Mouse (Mus musculus): Measurements from ENCODE around the gene A030005K14Rik.

The A030005K14Rik gene

DNA sequence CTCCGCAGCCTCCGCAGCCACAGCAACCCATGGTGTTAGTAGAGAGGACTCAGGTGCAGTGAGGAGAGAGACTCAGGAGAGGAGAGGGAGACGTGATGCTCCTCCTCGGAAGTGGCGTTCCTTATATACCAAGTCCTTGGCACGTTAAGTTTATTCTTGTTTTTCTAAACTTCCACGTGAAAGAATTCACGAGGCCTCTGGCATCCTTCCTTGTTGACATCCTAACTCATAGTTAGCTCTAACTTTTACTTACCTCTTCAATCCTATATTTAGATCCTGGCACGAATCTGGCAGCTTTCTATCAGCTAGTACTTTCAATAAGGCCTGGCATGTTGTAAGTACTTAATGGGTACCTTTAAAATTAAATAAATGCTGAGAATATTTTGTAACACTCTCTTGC, at the start of gene A030005K14Rik:
Gene A030005K14Rik, minus strand, starts transcription at position 101 of the 400 bp plus-strand sequence.
- DNase-seq, result no peak

DNA sequence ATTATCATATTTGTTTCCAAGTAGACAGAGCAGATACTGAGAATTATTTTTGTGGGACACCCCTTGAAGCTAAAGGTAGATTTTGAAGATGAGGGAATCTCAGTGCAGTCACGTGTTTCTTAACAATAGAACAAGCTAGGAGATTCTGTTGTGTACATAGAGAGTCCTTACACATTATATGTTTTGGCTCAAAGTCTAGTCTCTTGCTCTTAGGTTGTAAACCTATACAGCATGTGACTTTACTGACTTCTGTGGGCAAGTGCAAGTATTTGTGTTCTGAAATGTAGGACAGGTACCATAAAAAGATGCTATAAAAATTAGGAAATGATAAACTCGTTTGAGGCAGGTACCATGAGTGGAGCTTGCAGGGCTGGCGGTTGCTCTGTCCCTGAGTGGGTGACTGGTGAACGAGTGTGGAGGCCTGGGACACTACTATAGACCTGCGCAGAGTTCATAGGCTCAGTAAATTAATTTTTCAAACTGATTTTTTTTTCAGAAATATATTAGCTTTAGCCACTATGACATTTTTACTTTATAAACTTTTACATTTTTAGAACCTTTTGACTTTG, 48.3 kb upstream of the A030005K14Rik start:
- DNase-seq, result no peak

DNA sequence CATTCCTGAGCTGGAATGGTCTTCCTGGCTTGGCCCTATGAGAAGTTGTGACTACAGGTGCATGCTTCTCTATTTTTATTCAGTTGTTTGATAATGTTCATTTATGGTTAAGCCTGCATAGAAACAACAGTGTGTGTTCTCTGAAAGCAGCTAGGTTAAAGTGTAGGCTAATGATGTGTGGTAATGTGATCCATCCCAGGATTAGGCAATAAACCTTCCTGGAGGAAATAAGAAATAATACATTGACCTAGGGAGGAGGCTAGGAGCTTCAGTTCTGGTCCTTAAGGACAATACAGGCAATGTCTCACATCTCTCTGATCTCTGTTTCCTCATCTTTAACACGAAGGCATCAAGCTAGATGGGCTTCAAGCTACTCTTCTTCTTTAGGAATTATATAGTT, 46.3 kb upstream of the A030005K14Rik start:
- no peak for DNase-seq

DNA sequence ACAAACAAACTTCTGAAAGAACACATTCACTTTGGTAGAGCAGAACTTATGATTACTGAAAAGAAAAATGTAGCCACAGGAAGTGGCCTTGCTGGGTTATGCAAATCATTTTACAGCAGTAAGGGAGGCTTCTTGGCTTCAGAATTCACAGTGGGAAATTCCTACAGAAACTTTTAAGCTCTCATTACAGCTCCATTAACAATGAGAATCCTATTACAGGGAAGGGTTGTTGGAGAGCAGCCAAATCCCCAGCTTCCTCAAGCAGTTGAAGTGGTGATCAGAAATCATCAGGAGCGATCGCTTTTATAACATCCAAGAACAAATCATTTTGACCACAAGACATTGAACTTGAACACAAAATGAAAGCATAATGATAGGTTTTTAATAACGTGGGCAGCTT, 42.7 kb upstream of the A030005K14Rik start:
- DNase-seq, result no peak

DNA sequence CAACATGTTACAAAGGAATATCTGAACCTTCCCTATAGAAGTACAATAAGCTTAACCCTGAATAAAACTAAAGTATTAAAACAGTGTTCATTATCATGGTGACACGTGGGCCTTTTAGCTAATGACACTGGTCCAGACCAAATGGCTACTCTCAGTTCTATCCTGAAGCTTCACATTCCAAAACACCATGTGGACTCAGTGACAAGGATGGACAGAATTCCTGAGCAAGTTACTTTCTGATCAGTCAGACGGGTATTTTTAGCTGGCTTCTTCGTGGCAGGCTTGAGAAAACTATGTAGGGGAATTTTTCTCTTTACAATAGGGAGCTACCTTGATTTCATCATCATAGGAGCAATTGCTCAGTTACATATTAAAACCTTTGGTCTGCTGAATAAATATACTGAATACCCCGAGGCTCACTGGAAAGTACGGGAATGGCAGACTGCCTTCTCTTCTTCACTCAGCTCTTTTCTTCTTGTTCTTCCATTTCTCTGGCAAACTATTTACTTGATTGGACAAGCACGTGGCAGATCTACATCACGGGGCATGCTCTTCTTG, 40.5 kb upstream of the A030005K14Rik start:
- DNase-seq, result no peak

DNA sequence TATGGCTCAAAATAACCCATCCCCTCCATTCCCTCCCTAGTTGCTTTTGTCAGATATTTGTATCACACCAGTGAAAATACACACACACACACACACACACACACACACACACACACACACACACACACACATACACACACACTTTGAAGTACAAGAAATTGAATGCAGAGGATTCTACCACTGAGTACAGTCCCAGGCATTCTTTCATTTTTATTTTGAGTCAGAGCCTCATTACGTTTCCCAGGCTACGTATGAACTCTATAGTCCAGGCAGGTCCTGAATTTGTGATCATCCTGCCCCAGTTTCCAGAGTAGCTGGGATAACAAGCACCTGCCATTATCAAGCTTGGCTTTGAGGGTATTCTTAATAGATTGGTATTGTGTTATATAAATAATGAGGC, 40.0 kb upstream of the A030005K14Rik start:
- DNase-seq, result no peak

DNA sequence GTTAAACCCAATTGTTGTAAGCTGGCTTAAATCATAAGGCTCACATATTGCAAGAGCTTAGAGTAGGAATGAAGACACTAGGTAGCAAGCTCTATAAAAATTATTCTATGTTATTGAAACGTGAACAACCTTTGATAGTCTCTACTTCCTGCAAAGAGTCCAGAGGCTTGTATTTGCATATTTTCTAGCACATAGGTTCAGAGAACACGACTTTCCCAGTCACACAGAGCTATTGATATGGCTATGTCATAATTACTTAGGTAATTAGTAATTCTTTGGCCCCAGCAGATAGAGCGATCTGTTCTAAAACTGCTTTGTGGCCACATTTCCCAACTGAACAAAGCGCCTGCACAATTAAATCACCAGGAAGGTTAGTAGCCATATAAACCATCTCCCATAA, 37.8 kb upstream of the A030005K14Rik start:
- no peak for DNase-seq

DNA sequence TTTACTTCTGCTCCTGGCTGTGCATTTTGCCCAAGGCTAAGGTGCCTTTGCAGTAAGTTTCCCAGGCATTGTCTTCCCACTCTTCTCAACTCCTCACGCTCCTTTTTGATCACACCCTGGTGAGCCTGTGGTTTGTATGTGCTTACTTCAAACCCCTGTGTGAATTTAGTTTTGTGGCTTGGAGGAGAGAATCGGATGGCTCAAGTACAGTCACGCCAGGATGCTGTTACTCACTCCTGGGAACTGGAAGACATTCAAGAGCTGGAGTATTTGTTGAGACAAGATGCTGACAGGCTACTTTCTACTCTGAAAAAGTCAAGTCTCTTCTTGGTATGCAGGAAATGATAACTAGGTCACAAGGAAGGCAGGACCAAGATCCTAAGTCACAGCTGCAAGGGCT, 32.1 kb upstream of the A030005K14Rik start:
- no peak for DNase-seq

DNA sequence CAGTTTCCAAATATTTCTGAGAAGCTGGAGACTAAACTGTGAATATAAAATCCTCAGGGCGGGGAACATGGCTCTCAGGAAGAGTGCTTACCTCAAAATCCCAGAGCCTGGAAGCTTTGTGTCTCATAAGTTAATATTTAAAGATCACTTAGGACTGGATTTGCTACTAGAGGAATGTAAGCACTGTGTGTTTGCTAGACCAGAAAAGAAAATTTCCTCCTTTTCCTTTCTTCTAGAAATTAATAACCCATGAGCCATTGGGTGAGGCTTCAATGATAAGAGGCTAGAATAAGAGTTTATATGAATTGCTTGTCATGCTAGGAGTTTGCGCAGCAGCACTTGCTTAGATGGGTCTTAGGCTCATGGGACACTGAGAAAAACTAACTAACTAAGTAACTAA, 25.6 kb upstream of the A030005K14Rik start:
- no peak for DNase-seq

DNA sequence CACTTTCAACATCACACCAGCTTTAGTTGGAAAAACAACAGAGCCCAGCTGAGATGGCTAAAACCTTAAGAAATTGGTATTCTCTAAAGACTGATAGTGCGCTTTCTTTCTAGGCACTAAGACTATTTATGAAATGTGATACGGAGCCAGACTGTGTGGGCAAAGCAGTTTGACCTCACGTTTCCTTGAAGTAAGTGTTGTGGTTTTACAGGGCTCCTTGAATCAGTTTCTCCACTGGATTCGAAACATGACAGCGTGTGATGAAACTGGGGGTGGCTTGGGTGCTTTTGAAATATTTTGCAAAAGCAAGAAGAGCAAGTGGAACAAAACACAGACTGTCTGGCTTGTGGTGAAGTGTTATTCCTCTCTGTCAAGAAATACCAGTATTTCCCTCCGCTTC, 17.8 kb upstream of the A030005K14Rik start:
- DNase-seq, result no peak

DNA sequence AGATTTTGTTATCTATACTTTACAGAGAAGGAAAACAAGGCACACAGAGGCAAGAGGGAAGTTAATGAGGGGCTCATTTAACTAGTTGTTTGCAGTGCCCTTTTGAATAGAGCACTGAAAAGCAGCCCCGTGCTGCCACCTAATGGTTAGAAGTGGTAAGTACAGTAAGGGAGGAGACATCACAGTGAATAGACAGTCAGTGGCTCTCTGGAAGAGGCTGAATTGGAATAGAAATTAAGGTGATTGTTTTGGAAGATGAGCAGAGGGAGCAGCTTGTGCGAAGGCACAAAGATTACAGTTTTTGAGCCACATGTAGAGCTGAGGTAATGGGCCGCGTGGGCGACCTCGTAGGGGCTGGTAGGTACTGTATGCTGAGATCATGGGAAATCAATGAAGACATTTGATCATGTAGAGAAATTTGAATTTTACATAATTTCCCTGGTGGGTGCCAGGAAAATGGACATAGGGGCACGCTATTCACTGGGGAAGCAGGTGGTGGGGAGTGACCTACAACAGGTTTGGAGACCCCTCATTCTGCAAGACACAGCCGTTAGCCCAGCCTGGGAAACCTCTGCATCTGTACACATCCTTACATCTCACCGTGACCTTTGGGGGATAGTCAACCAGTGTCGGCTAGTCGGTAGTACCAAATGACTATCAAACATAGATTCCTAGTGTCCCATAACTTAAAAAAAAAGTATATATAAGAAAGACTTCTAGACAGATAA, 17.2 kb upstream of the A030005K14Rik start:
- DNase-seq, result no peak

DNA sequence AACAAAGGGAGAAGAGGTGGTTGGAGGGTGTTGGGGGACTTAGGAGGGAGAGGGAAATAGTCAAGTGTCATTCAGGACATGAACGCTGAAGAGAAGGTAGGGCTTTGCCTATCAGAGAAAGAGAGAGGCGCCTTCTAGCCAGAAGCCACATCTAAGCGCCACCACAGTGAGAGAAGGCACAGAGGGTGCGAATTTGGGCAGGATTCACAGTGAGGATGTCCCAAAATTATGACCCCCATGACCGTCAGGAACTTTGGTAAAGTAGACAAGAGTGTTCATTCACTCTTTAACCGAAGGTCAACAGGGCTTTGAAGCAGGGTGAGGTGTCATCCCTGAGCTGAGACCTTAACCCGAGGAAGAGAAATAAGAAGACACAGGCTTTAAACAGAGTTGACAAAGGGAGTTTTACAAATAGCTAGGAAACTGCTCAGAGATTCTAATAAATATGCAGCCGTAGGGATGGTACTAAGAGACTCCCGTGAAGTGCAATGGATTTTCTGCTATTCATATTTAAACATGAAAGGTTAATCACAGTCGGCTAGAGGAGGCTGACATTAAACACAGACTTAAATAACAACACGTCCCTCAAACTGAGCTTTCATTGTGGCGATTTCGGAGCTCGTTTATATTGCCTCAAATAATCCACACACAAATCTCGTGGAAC, 16.5 kb upstream of the A030005K14Rik start:
- no peak for DNase-seq

DNA sequence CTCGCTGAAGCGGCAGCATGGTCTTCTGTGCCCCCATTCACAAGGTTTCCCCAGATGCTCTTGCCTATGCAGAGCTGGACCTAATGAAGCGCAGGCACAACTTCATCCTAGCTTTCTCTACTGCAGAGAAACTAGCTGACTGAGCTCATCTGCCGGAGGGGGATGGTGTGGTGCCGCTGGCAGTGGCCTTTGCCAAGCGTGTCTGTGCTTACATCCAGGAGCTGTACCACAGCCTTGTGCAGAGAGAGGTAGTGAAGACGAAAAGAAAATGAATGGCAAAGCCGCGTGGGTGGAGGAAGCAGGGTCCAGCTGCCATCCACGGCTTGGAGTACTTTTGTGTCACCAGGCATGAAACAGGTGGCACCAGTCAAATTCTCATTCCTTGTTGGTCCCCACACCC, 8.0 kb upstream of the A030005K14Rik start:
- DNase-seq, result no peak

DNA sequence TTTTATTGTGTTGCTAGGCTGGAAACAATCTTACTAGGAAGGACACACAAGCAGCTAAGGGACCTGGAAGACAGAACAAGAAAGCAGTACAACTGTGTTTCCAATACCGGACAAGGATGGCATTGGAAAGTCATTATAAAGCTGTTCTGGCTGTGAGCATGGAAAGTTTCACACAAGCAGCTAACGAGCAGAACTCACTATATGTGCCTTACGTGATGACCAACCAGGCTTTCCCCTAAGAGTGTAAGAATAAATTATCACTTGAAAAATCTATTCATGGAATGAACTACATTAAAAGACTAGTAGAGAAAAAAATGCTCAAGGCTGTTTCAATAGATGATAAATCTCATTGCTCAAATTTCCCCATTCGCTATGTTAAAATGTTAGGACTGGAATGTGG, 7.4 kb upstream of the A030005K14Rik start:
- no peak for DNase-seq

DNA sequence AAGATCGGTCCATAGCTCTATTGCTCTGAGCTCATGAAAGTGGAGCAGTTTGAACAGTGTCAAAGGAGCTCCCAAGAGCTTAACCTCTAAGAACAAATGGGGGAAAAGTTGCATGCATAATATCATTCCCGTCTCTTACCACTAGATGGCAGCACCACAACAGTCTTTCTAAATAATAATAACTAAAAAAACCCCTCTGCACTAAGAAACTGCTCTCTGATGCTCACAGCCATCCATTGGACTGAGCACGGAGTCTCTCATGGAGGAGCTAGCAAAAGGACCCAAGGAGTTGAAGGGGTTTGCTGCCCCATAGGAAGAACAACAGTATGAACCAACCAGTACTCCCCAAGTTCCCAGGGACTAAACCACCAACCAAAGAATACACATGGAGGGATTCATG, 5.7 kb upstream of the A030005K14Rik start:
- DNase-seq, result no peak

DNA sequence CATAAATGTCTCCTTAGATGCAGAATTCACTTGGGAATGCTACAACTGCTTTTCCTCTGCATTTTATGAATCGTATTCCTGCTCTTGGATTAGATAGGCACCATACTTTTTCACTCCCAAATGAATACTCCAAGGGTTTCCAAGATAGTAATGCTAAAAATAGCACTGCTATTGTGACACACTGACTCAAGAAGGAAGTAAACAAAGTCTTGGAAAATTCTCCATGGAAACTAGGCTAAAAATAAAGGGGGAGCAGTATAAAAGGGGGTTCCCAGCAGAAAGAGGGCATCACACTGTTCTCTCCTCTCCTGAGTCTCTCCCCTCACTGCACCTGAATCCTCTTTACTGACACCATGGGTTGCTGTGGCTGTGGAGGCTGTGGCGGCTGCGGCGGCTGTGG, 1.5 kb upstream of the A030005K14Rik start, which contains the start of gene Krtap28-13:
Gene Krtap28-13, plus strand, starts transcription at position 288 of the 400 bp plus-strand sequence.
- no peak for DNase-seq

DNA sequence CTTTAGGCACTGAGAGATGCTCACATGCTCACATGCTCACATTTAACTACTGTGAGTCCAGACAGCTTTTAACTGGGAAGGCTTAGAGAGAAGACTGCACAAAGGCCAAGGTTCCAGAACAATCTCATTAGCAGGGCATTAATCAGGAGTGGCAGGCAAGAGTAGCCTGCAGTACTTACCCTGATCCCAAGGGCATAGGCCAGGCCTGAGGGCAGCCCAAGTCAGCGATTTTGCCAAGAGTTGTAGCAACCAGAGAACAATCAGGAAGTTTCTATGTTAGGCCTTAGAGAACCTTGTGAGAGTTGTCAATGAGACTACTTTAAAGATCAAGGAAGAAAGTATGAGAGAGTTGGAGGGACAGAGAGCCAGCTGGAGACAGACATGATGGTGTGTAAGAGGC, 697 bp downstream of the A030005K14Rik start:
- DNase-seq, result no peak

DNA sequence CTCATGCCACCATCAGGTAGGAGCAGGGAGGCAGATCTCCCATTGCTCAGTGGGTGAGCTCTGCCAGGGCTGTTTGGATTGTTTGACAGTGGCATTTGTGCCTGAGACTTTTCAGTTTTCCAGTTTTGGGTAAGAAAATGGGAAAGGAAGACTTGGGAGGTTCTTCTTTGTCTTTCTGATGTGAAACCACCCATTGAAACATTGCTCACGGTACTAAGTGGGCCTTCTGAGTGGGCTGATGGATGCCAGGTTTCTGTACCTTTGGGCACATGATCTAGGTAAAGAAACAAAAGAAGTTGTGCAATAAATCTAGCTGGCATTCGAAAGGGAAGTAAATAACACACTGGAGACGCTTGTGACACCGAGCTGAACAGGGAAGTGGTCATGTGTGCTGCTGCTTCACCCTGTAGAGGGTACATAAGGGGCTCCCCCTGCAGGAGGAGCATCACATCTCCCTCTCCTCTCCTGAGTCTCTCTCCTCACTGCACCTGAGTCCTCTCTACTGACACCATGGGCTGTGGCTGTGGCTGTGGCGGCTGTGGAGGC, 14.2 kb downstream of the A030005K14Rik start, which contains the start of gene Gm47969:
Gene Gm47969, plus strand, starts transcription at position 51 of the 546 bp plus-strand sequence.
- no peak for DNase-seq

DNA sequence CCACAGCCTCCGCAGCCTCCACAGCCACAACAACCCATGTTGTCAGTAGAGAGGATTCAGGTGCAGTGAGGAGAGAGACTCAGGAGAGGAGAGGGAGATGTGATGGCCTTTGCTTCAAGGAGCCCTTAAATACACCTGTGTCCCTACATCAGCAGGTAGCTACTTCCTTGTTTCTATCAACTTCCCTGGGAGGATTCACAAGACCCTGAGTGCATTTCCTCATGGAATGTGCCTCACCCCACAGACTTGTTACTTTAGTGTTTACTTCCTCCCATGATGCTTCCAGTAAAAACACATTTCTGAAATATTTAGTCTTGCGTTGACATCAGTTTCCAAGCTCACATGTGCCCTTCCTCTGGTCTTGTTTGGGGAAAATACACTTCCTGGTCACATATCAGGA, 16.8 kb downstream of the A030005K14Rik start, which contains the start of gene Krtap28-10:
Gene Krtap28-10, minus strand, starts transcription at position 101 of the 400 bp plus-strand sequence.
- no peak for DNase-seq

DNA sequence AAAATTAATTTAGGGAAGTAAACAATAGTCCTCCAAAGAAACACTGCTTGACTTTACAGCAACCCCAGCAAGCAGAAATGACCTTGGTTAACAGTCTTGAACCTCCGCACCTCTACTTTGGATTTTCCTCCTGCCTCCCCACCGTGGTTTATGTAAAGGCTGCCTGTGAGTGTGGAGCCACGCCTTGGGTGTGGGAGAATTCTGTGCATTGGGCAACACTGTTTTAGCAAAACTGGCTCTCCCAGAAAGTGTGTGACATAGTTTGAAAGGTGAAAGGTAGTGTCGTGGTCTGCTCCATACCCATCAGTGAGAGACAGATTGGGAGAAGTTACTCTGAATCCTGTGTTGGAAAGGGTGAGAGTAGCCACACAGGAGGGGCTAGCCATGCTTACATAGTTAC, 20.1 kb downstream of the A030005K14Rik start:
- DNase-seq, result no peak

DNA sequence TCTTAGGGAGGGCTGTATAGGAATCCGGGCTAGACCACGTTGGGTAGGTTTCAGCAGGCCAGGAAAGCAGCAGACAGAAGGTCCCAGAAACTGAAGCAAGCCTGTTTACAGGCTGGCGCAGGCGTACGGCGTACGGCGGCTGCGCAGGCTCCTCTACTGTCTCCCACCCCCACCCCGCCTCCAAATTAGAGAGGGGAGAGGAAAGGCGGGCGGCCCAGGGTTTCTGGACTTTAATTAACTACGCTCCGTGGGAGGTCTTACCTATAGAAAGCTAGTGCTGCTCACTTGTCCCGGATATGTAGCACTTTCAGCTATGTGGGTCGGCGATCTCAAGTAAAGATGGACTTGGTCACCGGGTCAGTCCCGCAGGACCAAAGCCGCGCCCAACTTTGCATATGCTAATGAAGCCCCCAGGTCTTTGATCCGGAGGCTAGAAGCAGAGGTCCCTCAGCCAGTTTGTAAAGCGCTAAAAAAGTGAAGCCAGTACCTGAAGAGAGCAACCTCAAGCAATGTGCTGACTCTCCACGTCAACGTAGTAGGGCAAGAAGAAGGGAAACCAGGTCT, 21.0 kb downstream of the A030005K14Rik start, which contains the start of gene Slc19a3:
Gene Slc19a3, minus strand, starts transcription at position 340 of the 564 bp plus-strand sequence.
- peak; percentile 50 for DNase-seq

DNA sequence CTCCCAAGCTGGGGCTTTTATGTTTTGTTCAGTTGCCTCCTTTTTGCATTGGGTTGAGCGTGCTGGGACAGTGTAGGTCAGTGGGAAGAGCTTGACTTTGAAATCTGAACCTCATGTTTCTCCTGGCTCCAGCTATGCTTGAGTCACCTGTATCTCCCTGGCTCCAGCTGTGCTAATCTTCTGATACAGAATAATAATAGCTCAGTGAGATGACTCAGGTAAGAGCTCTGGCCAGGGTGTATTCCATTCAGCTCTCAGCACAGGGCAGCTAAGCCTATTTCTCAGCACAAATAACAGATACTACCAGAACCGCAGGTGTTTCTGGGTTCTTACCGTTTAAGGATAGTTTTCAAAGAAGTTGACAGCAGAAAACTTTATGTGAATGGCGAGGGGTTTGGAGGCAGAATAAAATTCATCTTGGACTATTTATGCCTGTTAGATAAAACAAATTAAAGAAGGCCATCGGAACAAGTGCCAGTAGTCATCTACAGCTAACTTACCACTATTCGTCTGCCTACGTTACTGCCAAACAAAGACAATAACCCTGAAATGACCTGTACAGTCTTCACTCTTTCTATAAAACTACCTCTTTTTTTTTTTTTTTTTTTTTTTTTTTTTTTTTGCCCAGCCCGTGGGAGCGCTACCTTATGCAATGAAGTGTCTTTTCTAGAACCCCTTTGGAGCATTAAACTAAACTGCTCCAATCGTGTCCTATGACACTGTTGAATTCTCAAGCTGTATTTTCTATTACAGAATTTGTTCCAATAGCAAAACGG, 22.1 kb downstream of the A030005K14Rik start:
- DNase-seq, result no peak
